Mouse (Mus musculus): ENCODE measurements around the gene Anxa11.

- TF ChIP-seq CTCF (IDR thresholded peaks at IDR 0.05; ENCODE audit: borderline replicate concordance, insufficient read depth, low read depth, low read length) (no peak), POLR2A (IDR thresholded peaks at IDR 0.05; ENCODE audit: borderline replicate concordance, insufficient read depth, low read length) (no peak)
These were observed 17.0 kb upstream of the Anxa11 start for GRCm38 (mm10) chr14:25824995-25825394.
